Mouse (Mus musculus) layer of hippocampus, postnatal 36 days (tissue): ENCODE results near the gene Spred3. TPM values are rescaled to one million over a fixed set of nuclear protein-coding genes. Genes with fewer than 3 reads are reported as not detected.
"Not testable (repeated sequence)": the region's sequence is repeated elsewhere in the genome, so short reads cannot be mapped to it uniquely, and the experiment has no call there.

Source experiments
- DNase-seq, 2 experiments: peaks; one replicate each; pipeline ENCODE4 v3.0.0; 2022
- total RNA-seq, 2 experiments: library from RNA; stranded (reverse); gene quantifications; 2 replicates each; pipeline ENCODE4 v1.2.3; 2021

Spred3 gene
- total RNA-seq, 2 experiments from 2014 or later = 45.3 to 51.0 TPM

DNA sequence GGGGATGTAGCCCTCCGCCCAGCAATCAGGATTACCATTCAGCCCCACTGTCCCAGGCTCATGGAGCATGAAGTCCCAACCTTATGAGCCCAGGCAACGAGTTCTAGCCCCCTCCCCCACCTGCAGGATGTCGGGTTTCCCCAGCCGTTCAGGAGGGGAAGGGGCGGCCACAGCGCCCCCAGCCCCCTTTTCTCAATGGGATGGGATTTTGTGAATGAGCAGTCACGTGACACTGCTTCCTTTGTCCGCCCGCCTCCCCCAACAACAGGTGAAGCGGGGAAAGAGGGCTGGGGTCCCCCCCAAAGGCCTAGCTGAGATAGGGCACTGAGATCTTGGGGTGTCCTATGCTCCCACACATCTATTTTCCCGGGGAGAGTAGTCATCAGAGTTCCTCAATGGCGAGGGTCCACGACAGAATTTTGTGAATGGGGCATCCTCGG, 1.4 kb downstream of the Spred3 start:
- DNase-seq = peak in 1 of 2 experiments; percentile 33

DNA sequence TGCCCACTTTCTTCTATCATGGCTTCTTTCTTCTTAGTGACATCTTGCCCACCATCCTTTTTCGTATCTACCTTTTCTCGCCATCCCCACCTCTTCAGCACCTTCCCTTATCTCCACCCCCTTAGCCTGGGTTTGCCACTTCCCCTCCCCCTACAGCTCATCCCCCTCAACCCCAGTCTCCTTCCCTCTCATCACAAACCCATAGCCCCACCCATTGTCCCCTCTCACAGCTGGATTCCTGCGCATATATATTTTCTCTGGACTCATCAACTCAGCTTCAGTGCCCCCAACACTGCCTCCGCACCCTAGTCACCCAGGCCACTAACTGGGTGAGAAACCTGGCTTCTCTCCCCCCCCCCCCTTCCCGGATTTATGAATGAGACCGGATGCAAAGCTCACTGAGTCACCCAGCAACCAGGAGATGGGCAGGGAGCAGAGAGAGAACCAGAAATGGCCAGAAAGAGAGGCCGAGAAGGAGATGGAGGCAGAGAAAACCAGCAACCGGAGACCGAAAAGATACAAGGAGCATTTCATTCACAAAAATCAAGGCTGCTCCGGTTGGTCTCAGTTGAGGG, 2.0 kb downstream of the Spred3 start:
- no peak for DNase-seq

GRCm38 (mm10) chr7:29167656-29168055, 2.6 kb downstream of the Spred3 start:
- no peak for DNase-seq

GRCm38 (mm10) chr7:29162750-29163525, 7.3 kb downstream of the Spred3 start:
- no peak for DNase-seq

DNA sequence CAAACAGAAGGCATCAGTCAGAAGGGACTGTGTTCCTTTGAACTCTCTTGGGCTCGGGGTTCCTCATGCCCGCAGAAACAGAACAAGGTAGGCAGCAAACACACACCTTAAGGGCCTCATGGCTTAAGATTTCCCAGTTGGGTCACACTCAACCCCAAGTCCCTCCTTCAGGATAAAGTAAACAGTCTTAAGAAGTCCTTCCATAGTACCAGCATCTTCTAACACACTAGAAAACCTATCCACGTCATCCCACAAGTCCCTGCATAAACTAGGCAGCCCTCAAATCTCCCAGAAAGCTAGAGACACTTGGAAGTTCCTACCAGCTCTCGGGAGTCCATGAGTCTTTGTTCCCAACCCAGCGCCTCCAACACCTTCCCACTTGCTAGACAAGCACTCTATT, 7.9 kb downstream of the Spred3 start:
- no peak for DNase-seq

GRCm38 (mm10) chr7:29158264-29158663, 11.9 kb downstream of the Spred3 start:
- no peak for DNase-seq

DNA sequence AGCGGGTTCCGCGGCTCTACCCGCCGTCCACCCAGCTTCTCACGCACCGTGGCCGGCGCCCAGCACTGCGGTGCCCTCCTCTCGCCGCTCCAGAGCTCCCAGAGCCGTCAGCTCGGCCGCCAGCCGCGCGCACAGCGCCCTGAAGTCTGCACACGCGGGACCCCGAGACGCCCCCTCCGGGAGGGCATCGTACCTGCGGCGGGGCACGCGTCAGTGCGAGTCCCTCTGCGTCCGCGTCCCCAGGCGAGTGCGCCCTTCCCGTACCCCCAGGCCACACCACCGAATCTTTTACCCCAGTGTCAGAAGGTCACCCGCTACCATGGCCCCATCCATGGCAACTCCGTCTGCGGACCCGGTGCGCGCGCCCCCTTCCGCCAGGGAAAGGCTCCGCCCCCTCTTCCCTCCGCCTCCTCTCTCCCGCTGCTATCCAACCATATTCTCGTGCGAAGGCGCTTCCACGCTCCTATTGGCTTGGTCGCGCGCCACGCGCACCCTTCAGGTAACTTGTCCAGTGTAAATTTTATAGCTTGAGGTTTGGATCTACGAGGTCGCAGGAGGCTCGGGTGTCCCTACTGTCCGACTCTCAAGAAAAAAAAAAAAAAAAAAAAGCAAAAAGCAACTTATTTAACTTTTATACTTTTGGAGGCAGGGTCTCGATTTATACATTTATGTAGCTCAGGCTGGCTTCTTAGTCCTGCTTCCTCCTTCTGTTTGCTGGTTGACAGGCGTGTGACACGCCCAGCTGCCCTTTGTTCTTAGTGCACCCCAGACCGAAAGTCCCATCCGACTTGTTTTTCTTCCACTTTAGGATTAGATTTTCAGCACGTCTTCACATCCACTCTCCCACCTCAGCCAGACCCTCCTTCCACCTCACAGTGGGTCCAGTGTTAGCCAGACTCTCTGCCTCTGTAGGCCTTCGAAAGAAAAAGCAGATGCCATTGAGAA, 14.1 kb downstream of the Spred3 start, which contains the start of gene Fam98c:
Fam98c (minus strand) TSS at position 397 of the 945 bp plus-strand sequence.
- DNase-seq = peak; percentile 80 to 86

DNA sequence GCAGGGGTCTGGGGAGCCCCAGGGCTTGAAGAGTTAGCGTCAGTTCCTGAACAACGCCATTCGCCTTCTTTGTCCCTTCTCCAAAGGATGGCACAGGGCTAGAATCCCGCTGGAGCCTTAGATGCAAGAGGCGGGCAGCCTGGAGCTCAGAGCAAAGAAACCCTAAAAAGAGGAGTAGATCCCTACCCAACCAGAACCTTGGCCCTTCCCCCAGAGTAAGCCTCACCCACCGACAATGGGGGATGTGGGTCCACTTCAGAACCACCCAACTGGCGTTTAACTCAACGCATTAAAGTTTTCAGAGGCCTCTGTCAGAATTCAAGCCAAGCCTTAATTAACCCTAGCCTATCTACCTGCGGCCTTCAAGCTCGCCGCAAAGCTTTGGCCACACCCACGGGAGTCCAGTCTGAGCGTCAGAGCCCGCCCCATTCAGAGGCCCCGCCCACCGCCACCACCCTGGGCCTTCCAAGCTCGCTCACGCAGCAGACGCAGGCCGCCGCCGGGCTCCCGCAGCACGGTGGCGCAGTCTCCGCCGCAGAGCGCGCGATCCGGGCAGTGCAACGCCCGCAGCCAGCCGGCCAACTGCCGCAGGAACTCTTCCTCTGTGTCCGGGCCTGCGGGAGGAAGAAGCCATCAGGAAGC, 14.9 kb downstream of the Spred3 start:
- DNase-seq = peak; percentile 87 to 88

- no peak for DNase-seq
Measured at GRCm38 (mm10) chr7:29154018-29154720, 16.0 kb downstream of the Spred3 start.

- DNase-seq = no peak
Measured at GRCm38 (mm10) chr7:29151486-29151885, 18.7 kb downstream of the Spred3 start.

DNA sequence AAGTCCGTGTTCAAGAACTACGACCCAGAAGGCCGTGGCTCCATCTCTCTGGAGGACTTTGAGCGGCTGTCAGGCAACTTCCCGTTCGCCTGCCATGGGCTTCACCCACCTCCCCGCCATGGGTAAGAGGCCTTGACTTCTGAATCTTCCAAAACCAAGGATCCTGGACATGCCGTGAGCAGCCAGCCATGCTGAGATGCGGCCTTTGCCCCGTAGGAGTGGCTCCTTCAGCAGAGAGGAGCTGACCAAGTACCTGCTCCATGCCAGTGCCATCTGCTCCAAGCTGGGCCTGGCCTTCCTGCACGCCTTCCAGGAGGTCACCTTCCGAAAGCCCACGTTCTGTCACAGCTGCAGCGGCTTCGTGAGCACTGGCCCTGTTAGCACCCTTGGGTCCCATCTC, 21.4 kb downstream of the Spred3 start:
- no peak for DNase-seq

DNA sequence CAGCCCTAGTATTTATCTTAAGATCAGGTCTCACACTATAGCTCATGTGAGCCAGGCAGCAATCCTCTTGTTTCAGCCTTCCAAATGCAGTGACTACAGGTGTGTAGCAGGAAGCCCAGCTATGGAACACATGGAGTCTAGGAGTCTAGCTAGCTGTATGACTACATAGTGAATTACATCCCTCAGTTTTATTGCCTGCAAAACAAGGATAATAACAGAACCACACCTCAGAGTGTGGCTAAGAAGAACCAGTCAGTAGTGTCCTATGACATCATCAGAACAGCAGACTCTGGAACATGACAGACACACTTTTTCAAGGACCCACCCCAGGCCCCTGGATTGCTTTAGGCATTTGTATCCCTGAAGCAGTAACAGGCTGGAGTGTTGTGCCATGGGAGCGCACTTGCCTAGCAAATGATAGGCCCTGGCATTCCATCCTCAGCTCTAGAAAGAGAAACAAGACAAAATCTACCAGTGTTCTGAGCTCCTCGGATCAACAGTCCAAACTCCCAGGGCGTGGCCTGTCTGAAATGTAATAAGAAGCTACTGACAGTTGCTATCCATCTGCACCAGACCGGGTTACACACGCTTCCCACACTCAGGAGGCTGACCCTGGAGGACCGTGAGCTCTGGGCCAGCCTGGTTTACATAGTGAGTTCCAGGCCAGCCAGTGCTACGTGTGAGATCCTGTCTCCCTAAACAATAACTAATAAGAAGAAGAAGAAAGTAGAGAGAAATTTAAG, 23.4 kb downstream of the Spred3 start:
- DNase-seq = no peak

GRCm38 (mm10) chr7:29144006-29144405, 26.2 kb downstream of the Spred3 start:
- no peak for DNase-seq

- no peak for DNase-seq
Measured at GRCm38 (mm10) chr7:29141416-29141815, 28.8 kb downstream of the Spred3 start.

- DNase-seq = not testable (repeated sequence)
Measured at GRCm38 (mm10) chr7:29139237-29139636, 31.0 kb downstream of the Spred3 start.

DNA sequence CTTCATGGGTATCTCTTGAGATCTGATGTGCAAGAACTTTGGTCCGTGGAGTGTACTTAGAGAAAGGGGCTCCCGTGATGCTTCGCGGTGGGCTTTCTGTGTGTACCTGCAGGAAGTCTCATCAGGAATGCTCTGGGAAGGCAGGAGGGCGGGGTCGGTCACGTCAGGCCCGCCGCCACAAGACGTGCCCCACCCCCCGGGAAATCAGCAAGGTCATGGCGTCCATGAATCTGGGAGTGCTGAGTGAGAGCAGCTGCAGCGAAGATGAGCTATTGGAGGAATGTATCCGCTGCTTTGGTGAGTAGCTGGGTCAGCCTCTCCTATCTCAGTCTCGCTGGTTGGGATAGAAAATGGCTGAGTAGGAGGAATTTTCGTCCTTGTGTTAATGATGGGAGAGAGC, 32.8 kb downstream of the Spred3 start:
- no peak for DNase-seq

DNA sequence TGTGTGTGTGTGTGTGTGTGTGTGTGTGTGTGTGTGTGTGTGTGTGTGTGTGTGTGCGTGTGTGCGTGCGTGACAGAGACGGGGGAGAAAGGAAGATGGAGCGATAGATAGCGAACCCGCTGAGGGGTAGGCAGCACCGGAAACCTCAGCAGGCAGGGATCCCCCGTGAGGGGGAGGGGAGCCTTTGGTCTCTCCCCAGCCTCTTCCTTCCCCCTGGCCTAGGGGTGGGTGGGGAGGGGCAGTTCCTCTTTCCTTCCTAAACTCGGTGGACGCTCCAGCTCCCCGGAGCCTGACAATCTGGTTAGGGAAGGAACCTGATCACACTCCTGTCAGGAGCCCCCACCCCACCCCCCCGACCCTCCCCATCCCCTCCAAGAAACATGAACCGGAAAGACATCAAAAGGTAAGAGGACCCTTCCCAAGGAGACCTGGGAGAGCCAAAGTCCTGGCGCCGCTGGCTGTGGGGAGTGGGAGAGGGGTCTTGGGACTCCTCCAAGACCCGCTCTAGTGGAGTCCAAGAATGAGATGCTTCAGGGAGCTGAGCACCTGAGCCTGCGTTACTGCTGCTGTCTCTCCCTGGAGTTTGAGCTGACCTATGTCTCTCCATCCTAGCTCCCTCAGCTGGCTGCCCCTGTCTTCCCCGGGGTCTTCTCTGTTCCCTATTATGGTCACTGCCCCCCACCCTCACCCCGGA, 35.4 kb downstream of the Spred3 start, which contains the start of gene Rasgrp4:
Rasgrp4 (plus strand) TSS at position 159 of the 694 bp plus-strand sequence.
- no peak for DNase-seq

DNA sequence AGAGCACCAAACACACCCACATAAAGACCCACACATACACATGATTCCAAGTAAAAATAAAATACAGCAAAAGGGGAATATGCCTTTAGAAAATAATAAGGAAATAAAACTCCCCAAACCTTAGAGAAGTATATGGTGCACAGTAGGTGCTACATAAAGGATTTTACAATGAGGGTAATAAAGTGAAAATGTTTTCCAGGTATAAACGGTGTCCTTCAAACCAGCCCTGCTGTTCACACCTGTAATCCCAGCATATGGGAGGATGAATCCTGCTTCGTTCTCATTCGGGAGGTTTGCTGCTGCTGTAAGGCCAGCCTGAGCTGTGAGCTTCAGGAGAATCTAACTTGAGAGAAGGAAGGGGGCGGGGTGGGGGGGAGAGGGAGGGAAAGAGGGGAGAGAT, 36.0 kb downstream of the Spred3 start:
- no peak for DNase-seq

DNA sequence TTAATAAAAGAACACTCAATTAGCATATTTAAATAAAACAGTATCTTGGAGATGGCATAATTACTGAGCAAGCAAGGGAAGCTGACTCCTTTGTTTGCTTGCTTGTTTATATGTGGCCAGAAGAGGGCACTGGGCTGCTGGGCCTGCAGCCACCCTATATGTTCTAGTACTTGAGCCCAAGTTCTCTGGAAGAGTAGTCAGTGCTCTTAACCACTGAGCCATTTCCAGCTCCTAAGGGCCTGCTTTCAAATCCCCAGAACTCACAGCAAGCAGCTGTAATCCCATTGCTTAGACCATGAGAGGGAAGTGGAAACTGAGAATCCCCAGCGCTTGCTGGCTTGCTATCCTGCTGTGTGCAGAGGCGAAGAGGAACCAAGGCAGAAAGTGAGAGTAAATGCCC, 41.5 kb downstream of the Spred3 start:
- DNase-seq = no peak
